ENCODE assay signal across 12 mouse cellular contexts in genomic region chr4:86588236-86588635, GRCm38 (mm10). TPM values are rescaled to one million over a fixed set of nuclear protein-coding genes. Genes with fewer than 3 reads are reported as not detected.
A peak's percentile ranks its signal among the peaks of the same experiment; 100 is the strongest.
DNase-seq lines count a peak whose midpoint lies in the region; ATAC-seq and TF ChIP-seq lines count a peak whose summit lies in the region.
"Had no signal": no experiment of that assay in that cellular context is flagged by ENCODE, and none has a peak within 500 bp of the region (broad histone marks: within the 10 kb centered on the region; RNA-seq: fewer than 3 reads in every experiment).

No protein-coding gene starts in this region.

- peaks cover 10% of the 10 kb centered on the region for H3K36me3 ChIP-seq in lung, postnatal 0 days (ENCODE audit: insufficient read depth, low read length)
- peaks cover 42% of the 10 kb centered on the region for H3K36me3 ChIP-seq in liver, postnatal 0 days (replicated peaks; ENCODE audit: insufficient read depth, low read length)

- no peak overlapping the region for H3K27ac ChIP-seq in lung, postnatal 0 days (ENCODE audit: low read length)
- no peak overlapping the region for H3K27ac ChIP-seq in liver, postnatal 0 days (ENCODE audit: low read depth)

- peak; percentile 16 to 28 for DNase-seq in cerebellum, postnatal 10 days
- no peak for DNase-seq in cerebellum, postnatal 4 days (ENCODE audit: low spot score in 2 of 2)
- DNase-seq in lung, postnatal 0 days (ENCODE audit: low spot score), result no peak
- DNase-seq in lung, adult 18-20 months, result no peak
- no peak for DNase-seq in liver, postnatal 0 days
- peak; percentile 12 for DNase-seq in thymus, postnatal 25 days
- no peak for DNase-seq in ovary, postnatal 14 days (ENCODE audit: low spot score)
- DNase-seq: retina, postnatal 1 day had no signal

- H3K9me3 ChIP-seq in lung, postnatal 0 days (ENCODE audit: low read length), result no peaks in the 10 kb centered on the region
- no peaks in the 10 kb centered on the region for H3K9me3 ChIP-seq in liver, postnatal 0 days (ENCODE audit: low read length)

- peak; percentile 44 for TF ChIP-seq CTCF in lung, postnatal 0 days (IDR thresholded peaks at IDR 0.05)
- peak; percentile 48 for TF ChIP-seq CTCF in liver, postnatal 0 days (IDR thresholded peaks at IDR 0.05; ENCODE audit: low read depth)

- no peak overlapping the region for H3K4me2 ChIP-seq in lung, postnatal 0 days (replicated peaks; ENCODE audit: low read depth, low read length)
- no peak overlapping the region for H3K4me2 ChIP-seq in liver, postnatal 0 days (ENCODE audit: low read depth, low read length)

- no peak overlapping the region for H3K9ac ChIP-seq in lung, postnatal 0 days (replicated peaks; ENCODE audit: low read depth)
- no peak overlapping the region for H3K9ac ChIP-seq in liver, postnatal 0 days (replicated peaks)

- ATAC-seq in lung, postnatal 0 days, result no peak
- no peak for ATAC-seq in liver, postnatal 0 days
- ATAC-seq in erythroid progenitor cell, adult 5-6 weeks (replicated peaks; ENCODE audit: low FRiP score, poor library complexity, severe bottlenecking), result no peak

- no peak overlapping the region for H3K4me3 ChIP-seq in lung, postnatal 0 days (ENCODE audit: low read depth, low read length)
- H3K4me3 ChIP-seq in liver, postnatal 0 days (ENCODE audit: low read depth, low read length), result no peak overlapping the region
- H3K4me3 ChIP-seq: myocyte had no signal

- 81% methylated on average over 3 of the region's 3 CpGs for WGBS in lung, postnatal 0 days
- 83% methylated on average over 3 of the region's 3 CpGs for WGBS in liver, postnatal 0 days (ENCODE audit: insufficient replicate concordance)

- no peak for TF ChIP-seq EP300 in lung, postnatal 0 days (IDR thresholded peaks at IDR 0.05)
- no peak for TF ChIP-seq EP300 in liver, postnatal 0 days (IDR thresholded peaks at IDR 0.05; ENCODE audit: low read depth)

- H3K4me1 ChIP-seq in lung, postnatal 0 days (ENCODE audit: insufficient read depth, low read depth, low read length), result no peaks in the 10 kb centered on the region
- no peaks in the 10 kb centered on the region for H3K4me1 ChIP-seq in liver, postnatal 0 days (ENCODE audit: insufficient read depth)

- H3K27me3 ChIP-seq in lung, postnatal 0 days (replicated peaks; ENCODE audit: insufficient read depth, low read length), result no peaks in the 10 kb centered on the region
- no peaks in the 10 kb centered on the region for H3K27me3 ChIP-seq in liver, postnatal 0 days (ENCODE audit: insufficient read depth, low read length)

RNA-seq across cellular contexts. Expression of gene Rraga, which starts 12.8 kb away (rescaled TPM):
- polyA plus RNA-seq in lung, postnatal 0 days (2015; fragmentation: Nextera tagmentation; extraction: Ambion mirVana), result 57.3 and 60.0 TPM in 2 replicates
- polyA plus RNA-seq in liver, postnatal 0 days (2015; fragmentation: Nextera tagmentation; extraction: Ambion mirVana), result 29.3 and 36.4 TPM in 2 replicates
- 19.7 and 40.0 TPM in 2 replicates for total RNA-seq in erythroid progenitor cell, adult 5-6 weeks (2015; ENCODE audit: low replicate concordance)
- 8.3 and 14.5 TPM in 2 replicates for total RNA-seq in erythroid progenitor cell, adult 5-6 weeks (2017; ENCODE audit: low replicate concordance)

RNA-seq across cellular contexts. Expression of gene Haus6, which starts 23.6 kb away (rescaled TPM):
- polyA plus RNA-seq in lung, postnatal 0 days (2015; fragmentation: Nextera tagmentation; extraction: Ambion mirVana), result 4.7 and 5.3 TPM in 2 replicates
- polyA plus RNA-seq in liver, postnatal 0 days (2015; fragmentation: Nextera tagmentation; extraction: Ambion mirVana), result 4.4 and 5.9 TPM in 2 replicates
- 11.5 and 19.3 TPM in 2 replicates for total RNA-seq in erythroid progenitor cell, adult 5-6 weeks (2015; ENCODE audit: low replicate concordance)
- total RNA-seq in erythroid progenitor cell, adult 5-6 weeks (2017; ENCODE audit: low replicate concordance), result 16.9 and 27.2 TPM in 2 replicates

RNA-seq across cellular contexts. Expression of gene Saxo1, which starts 30.1 kb away (rescaled TPM):
- polyA plus RNA-seq in lung, postnatal 0 days (2015; fragmentation: Nextera tagmentation; extraction: Ambion mirVana), result 0.06 TPM in 1 of 2 replicates, not detected in the other
- polyA plus RNA-seq in liver, postnatal 0 days (2015; fragmentation: Nextera tagmentation; extraction: Ambion mirVana), result not detected in 2 replicates
- not detected in 2 replicates for total RNA-seq in erythroid progenitor cell, adult 5-6 weeks (2015; ENCODE audit: low replicate concordance)
- not detected in 2 replicates for total RNA-seq in erythroid progenitor cell, adult 5-6 weeks (2017; ENCODE audit: low replicate concordance)
- polyA plus RNA-seq: forebrain, embryonic 11.5 days; hindbrain, embryonic 11.5 days; myocyte had no signal

Comparison
In these comparisons a context has a peak if more than half of its experiments do, and no peak if none do; other contexts are left out.
1. DNase-seq: peak in cerebellum, postnatal 10 days (2 of 2) and thymus, postnatal 25 days (single experiment); none in cerebellum, postnatal 4 days (0 of 2), lung, postnatal 0 days (single experiment), lung, adult 18-20 months (0 of 2), liver, postnatal 0 days (single experiment) and ovary, postnatal 14 days (single experiment).